Mouse (Mus musculus) liver, embryonic 14.5 days (tissue): ENCODE measurements around the gene Chpt1. TPM values are rescaled to one million over a fixed set of nuclear protein-coding genes. Genes with fewer than 3 reads are reported as not detected.
A peak's percentile ranks its signal among the peaks of the same experiment; 100 is the strongest.

Source experiments
- ATAC-seq: fragments of 200-750 bp; cut with Nextera tagmentation; 2 replicates; pipeline ENCODE4 v1.8.0; 2017; ENCODE audit warnings: moderate number of reproducible peaks, mild to moderate bottlenecking, moderate library complexity; ENCODE audit not compliant: insufficient read depth
- DNase-seq, 3 experiments: peaks; one replicate each; pipeline ENCODE4 v3.0.0-alpha.2; 2012 to 2013; ENCODE audit warnings: low read depth in 3 of 3, low spot score in 3 of 3
- H3K27ac ChIP-seq: fragments of 300-500 bp; sonication (generic); 2 replicates; pipeline ENCODE4 v1.5.1; 2014; ENCODE audit warnings: moderate library complexity, mild to moderate bottlenecking, control low read depth, inconsistent platforms
- H3K27me3 ChIP-seq: fragments of 300-500 bp; sonication (generic); 2 replicates; pipeline ENCODE4 v1.6.1; 2014; ENCODE audit warnings: mild to moderate bottlenecking, low read length, moderate library complexity; ENCODE audit not compliant: control insufficient read depth, insufficient read depth
- H3K36me3 ChIP-seq: fragments of 300-500 bp; sonication (generic); replicated peaks from 2 replicates; pipeline ENCODE4 v1.6.1; 2014; ENCODE audit warnings: low read depth; ENCODE audit not compliant: control insufficient read depth, insufficient read depth
- H3K4me1 ChIP-seq, 2 experiments: fragments of 200-500 bp in 1 of 2; fragments of 300-500 bp in 1 of 2; sonication (generic) in 1 of 2; replicated peaks; 2 replicates each; pipeline ENCODE4 v1.6.1; 2012 to 2014; ENCODE audit warnings: antibody characterized with exemption in 1 of 2, inconsistent platforms in 1 of 2, low read length in 1 of 2; ENCODE audit not compliant: control insufficient read depth in 2 of 2, insufficient read depth in 2 of 2
- H3K4me2 ChIP-seq: fragments of 300-500 bp; sonication (generic); 2 replicates; pipeline ENCODE4 v1.6.1; 2014; ENCODE audit warnings: low read depth, mild to moderate bottlenecking, control low read depth, moderate library complexity
- H3K4me3 ChIP-seq, 2 experiments: fragments of 200-500 bp in 1 of 2; fragments of 300-500 bp in 1 of 2; sonication (generic) in 1 of 2; 2 replicates each; pipeline ENCODE4 v1.5.1; 2012 to 2014; ENCODE audit warnings: low read depth in 2 of 2, low read length in 2 of 2, mild to moderate bottlenecking in 2 of 2, control low read depth in 1 of 2, inconsistent platforms in 1 of 2, moderate library complexity in 1 of 2; ENCODE audit not compliant: insufficient read depth in 1 of 2
- H3K9ac ChIP-seq: fragments of 300-500 bp; sonication (generic); replicated peaks from 2 replicates; pipeline ENCODE4 v1.6.1; 2014; ENCODE audit warnings: mild to moderate bottlenecking, control low read depth, moderate library complexity
- H3K9me3 ChIP-seq: fragments of 300-500 bp; sonication (generic); 2 replicates; pipeline ENCODE4 v1.6.1; 2016; ENCODE audit warnings: low read length, mixed read lengths; ENCODE audit not compliant: control insufficient read depth
- CTCF ChIP-seq: IDR thresholded peaks from 2 replicates; pipeline ENCODE4 v1.5.1; 2016; ENCODE audit warnings: antibody characterized with exemption, low read depth, control low read depth
- EP300 ChIP-seq: IDR thresholded peaks from 2 replicates; pipeline ENCODE4 v1.6.1; 2016; ENCODE audit warnings: antibody characterized with exemption, low read depth
- WGBS: fragments of 180-500 bp; shearing (Covaris S2); extraction: QIAGEN DNeasy Blood & Tissue Kit; methylation state at CpG from one replicate; pipeline ENCODE4 v1.1.7; 2014; ENCODE audit not compliant: insufficient replicate concordance; 5-methylcytosine and 5-hydroxymethylcytosine counted together
- polyA plus RNA-seq, 2 experiments: library from polyadenylated mRNA; depleted of rRNA in 1 of 2; stranded (reverse) in 1 of 2; unstranded in 1 of 2; fragments of >200 nt; fragmentation: Nextera tagmentation in 1 of 2; extraction: Ambion mirVana in 1 of 2; gene quantifications; 2 replicates each; pipeline versions ENCODE4 v1.2.1 to v1.2.3; 2012 to 2014

Chpt1 gene
- polyA plus RNA-seq, 2 experiments = 1.0 to 3.4 TPM

GRCm38 (mm10) chr10:88441224-88441623 lies 62.6 kb downstream of the Chpt1 start:
- Histone ChIP-seq H3K4me2 (no peak overlapping the region), H3K9ac (no peak overlapping the region), H3K27me3 (no peaks in the 10 kb centered on the region), H3K27ac (no peak overlapping the region), H3K4me3 (no peak overlapping the region), H3K4me1 (no peaks in the 10 kb centered on the region), H3K36me3 (no peaks in the 10 kb centered on the region), H3K9me3 (no peaks in the 10 kb centered on the region)
- TF ChIP-seq CTCF = no peak
- no peak for ATAC-seq
- DNase-seq = no peak
- WGBS = 63% methylated on average over 6 of the region's 6 CpGs

- TF ChIP-seq EP300 = no peak
- no peak for TF ChIP-seq CTCF
- H3K4me3 ChIP-seq = no peak overlapping the region
- H3K9ac ChIP-seq = no peak overlapping the region
- H3K27me3 ChIP-seq = no peaks in the 10 kb centered on the region
- no peak for DNase-seq
- no peak overlapping the region for H3K27ac ChIP-seq
- WGBS = 75% methylated on average over 6 of the region's 6 CpGs
- H3K36me3 ChIP-seq = no peaks in the 10 kb centered on the region; the same call in 1 of the 2 replicates
- H3K9me3 ChIP-seq = no peaks in the 10 kb centered on the region
- H3K4me1 ChIP-seq = no peaks in the 10 kb centered on the region
- ATAC-seq = no peak
- no peak overlapping the region for H3K4me2 ChIP-seq
Measured at GRCm38 (mm10) chr10:88427998-88428397, 75.9 kb downstream of the Chpt1 start.

GRCm38 (mm10) chr10:88426896-88427295 lies 77.0 kb downstream of the Chpt1 start:
- ATAC-seq = no peak
- no peak for DNase-seq
- no peak overlapping the region for H3K4me3 ChIP-seq
- no peaks in the 10 kb centered on the region for H3K9me3 ChIP-seq
- no peaks in the 10 kb centered on the region for H3K4me1 ChIP-seq
- H3K36me3 ChIP-seq = no peaks in the 10 kb centered on the region; the same call in none of the 2 replicates
- H3K27ac ChIP-seq = no peak overlapping the region
- TF ChIP-seq EP300 (no peak), CTCF (no peak)
- no peaks in the 10 kb centered on the region for H3K27me3 ChIP-seq
- 56% methylated on average over 5 of the region's 5 CpGs for WGBS
- H3K9ac ChIP-seq = no peak overlapping the region
- H3K4me2 ChIP-seq = no peak overlapping the region

- Histone ChIP-seq H3K27ac (no peak overlapping the region), H3K27me3 (no peaks in the 10 kb centered on the region), H3K4me3 (no peak overlapping the region), H3K4me1 (no peaks in the 10 kb centered on the region), H3K4me2 (no peak overlapping the region), H3K9ac (no peak overlapping the region), H3K36me3 (no peaks in the 10 kb centered on the region; the same call in none of the 2 replicates), H3K9me3 (no peaks in the 10 kb centered on the region)
- peak; percentile 30 to 42 (median 40) for DNase-seq
- TF ChIP-seq EP300 = no peak
- peak; percentile 67 for TF ChIP-seq CTCF
- 84% methylated on average over 2 of the region's 2 CpGs for WGBS
- peak; percentile 45; the same call in 1 of the 2 replicates for ATAC-seq
Measured at GRCm38 (mm10) chr10:88426158-88426816, 77.6 kb downstream of the Chpt1 start.

GRCm38 (mm10) chr10:88420655-88421435 lies 83.0 kb downstream of the Chpt1 start:
- Histone ChIP-seq H3K4me2 (no peak overlapping the region), H3K4me1 (no peaks in the 10 kb centered on the region; a peak in 1 of 4 replicates), H3K36me3 (no peaks in the 10 kb centered on the region; the same call in 1 of the 2 replicates), H3K4me3 (no peak overlapping the region), H3K9me3 (no peaks in the 10 kb centered on the region), H3K27me3 (no peaks in the 10 kb centered on the region), H3K9ac (no peak overlapping the region), H3K27ac (no peak overlapping the region)
- ATAC-seq (no peak), DNase-seq (no peak)
- TF ChIP-seq CTCF = no peak
- no peak for TF ChIP-seq EP300
- 70% methylated on average over 19 of the region's 19 CpGs for WGBS
